Mouse (Mus musculus): ENCODE data around the gene Stard13. TPM values are rescaled to one million over a fixed set of nuclear protein-coding genes. Genes with fewer than 3 reads are reported as not detected.

Stard13 gene
- total RNA-seq, 2 experiments from 2014 or later, result 12.1 to 12.9 TPM

DNA sequence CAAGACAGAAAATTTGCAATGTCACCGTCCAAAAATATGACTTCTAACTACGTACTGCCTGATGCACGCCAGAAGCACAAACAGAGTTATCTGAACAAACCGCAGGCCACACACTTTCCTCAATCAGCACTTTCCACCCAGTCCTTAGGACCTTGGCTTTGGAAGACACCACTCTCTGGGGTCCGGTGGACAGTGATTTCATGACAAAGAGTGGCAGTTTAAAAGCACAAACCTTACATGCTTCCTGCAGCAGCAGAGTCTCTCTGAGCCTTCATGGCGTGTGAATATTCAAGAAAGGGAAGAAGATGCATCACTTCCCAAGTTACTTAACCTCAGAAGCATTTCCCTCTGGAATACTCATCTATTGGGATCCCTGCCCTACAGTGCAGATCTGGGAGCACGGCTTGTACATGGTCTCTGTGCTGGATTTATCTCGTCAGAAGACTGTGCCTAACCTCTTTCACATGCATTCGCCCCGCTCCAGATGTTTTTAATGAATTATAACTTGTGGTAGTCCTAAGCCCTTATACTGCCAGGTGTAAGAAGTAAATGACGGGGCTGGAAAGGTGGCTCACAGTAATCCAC is 49.9 kb downstream of the Stard13 start:
- DNase-seq (ENCODE audit: low spot score in 2 of 2), result no peak

DNA sequence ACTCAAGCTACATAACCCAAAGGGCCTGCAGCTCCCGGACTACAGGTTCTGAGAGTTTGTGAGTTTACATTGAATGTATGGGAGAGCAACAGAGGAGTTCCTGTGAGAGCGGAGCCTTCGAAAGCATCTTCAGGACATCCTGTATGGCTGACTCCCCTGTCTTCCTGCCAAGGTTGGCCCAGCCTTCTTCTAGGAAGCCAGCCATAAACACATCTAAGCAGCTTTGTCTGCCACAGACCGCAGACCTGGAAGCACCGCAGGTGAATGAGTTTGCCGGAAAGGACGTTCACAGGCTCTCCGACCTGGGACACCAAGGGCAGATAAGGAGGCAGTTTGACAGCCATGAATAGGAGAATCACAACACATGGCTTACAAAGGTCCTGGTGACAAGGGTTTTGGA is 52.3 kb downstream of the Stard13 start:
- no peak for DNase-seq (ENCODE audit: low spot score in 2 of 2)

DNA sequence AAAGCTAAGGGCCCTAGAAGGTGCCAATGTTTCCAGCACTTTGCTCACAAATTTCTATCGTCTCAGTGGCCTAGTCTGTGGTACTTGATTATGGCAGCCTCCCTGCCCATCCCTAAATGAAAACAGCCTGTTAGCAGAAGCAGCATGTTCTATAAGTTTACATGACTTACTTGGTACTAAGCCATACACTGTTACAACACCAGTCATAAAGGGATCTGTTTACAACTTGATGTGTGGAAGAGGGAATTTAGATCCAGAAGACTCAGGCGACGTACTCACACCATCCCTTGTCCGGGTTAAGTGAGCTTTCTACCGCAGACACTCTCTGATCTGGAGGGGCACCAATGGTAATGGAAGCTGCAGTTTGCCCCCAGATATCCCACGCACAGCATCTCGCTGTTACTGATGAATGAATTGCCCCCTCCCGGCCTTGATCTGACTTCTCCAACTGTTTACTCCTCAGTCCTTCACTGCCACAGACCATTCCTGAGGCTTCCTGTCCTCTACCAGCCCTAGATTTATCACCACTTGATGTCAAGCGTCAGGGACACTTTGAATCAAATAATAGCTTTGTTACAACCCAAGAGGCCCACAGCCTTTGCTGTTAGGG is 53.4 kb downstream of the Stard13 start:
- DNase-seq (ENCODE audit: low spot score in 2 of 2), result no peak

DNA sequence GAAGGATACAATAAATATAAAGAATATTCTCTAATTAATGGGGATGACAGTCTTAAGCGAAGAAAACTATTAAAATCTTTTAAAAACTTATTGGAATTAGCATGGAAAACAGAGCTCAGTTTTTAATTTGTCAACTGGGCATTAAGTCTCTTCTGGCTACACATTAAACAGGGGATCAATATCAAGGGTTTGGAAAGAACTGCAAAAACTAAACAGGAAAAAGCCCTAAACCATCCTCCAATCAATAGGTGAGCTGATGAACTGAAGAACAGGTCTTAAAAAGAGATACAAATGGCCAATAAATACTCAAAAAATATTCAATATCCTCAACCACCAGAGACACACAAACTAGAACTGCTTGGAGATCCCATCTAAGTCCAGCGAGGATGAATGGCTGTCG is 56.5 kb downstream of the Stard13 start:
- no peak for DNase-seq (ENCODE audit: low spot score in 2 of 2)

DNA sequence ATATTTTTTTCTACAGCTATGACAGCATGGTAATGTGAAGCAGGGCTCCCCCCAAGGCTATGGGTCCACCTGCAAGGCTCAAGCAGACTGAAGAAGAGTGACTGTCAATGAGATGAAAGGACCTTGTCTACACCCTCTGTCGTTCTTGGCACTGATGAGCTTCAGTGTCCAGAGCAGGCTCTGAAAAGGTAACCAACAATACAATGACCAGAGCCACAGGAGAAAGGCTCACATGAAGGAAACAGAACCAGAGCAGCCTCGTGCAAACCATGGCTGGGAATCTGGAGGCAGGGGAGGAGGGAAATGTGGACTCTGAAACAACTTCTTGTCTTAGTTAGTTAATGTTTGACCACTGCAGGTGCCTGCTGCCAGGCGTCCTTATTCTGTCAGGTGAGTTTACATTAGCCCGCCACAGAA is 57.7 kb downstream of the Stard13 start:
- no peak for DNase-seq (ENCODE audit: low spot score in 2 of 2)

DNA sequence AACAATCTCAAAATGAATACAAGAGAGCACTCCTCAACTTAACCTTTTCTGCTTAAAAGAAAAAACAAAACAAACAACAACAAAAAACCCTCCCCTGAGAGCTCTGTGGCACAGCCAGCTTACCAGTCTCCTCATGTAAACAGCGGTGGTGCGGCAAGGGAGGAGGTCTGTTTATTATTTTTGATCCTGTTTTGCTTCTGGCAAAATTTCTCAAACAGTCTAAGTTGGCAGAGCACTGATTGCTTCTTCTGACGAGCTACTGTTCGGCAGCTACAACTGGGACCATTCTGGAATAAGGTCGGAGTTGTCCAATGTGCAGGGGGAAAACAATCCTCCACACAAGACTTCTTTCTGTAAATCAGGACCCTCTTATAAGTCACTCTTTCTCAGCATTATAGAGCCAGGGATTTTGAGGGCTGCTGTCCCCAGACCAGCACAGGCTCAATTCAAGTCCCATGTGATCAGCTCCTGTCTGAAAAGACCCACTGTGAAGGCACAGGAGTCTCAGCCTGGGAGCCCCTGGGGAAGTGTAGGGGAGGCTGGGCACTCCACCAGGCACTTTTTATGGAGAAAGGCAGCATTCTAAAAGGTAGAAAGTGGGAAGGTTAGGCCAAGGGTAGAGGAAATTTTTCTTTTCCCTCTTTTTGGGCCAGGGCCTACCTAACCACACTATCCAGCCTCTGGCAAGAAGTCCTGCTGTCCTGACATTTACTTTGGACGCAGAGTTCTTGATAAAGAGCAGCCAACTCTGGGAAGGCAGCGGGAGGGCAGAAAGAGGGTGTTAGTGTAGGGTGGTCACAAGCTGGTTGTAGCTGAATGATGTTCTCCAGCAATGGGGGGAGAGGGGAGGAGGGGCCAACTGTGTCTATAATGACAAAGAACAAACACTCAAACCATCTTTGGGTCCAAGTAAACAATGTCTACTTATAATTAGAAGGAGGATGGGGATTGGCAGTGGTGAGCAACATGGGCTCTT is 58.9 kb downstream of the Stard13 start:
- DNase-seq (ENCODE audit: low spot score in 2 of 2), result no peak

DNA sequence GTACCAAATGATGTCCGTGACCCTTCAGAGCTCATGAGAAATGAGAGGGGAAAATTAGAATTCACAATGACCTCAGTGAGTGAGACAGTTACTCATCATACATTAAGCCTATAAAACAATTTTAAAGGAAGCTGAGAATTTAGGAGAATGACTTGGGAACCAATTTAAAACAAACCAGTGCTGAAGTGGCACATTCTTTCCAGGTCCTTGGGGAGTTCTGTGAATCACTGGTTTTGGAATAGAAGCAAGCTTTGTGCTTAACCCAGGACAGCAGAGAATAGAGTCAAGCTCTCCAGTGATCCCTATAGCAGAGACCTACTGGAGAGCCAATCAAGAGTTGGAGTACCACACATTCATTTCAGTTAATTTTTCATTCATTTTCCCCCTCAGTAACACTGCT is 59.9 kb downstream of the Stard13 start:
- DNase-seq (ENCODE audit: low spot score in 2 of 2), result no peak

DNA sequence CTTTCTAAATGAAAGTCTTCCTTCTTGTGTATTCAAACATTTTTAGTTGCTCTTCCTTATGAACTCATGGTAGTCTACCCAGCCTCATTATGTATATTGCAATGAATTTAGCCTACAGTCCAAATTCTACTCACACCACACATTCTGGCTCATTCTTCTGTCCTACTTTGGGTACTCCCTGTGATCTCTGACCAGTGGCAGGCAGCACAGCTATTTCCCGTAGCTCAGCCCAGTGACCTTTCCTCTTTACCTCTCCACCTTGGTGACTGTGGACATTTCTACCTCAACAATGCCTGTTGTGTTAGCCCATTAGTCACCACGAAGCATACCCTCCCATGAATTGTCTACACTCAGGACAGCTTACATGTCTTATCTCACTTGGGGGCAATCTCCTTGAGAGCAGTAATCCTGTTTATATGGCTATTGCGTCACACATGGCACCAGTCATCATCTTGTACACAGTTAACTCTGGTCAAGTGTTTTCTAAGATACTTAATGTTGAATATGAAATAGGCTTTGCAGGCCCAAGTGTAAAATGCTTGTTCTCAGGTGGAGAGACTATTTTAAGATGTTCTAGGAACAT is 63.4 kb downstream of the Stard13 start:
- DNase-seq (ENCODE audit: low spot score in 2 of 2), result no peak

DNA sequence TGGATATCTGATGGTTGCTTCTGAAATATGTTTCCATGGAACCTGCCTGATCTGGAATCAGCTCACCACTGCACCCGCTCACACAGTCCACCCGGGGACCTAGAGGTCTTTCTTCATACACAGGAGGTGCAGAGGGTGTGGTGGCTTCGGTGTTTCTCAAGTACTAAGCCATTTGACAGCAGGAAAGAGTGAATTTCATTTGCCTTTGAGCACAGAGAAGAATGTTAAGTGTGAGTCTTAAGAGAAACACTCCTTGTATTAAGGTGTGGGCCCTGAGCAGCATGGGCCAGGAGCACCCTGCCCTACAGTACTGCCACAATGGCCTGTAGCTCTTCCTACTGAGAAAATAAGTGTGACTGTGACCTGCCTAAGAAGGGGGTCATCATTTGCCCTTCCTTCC is 65.4 kb downstream of the Stard13 start:
- DNase-seq (ENCODE audit: low spot score in 2 of 2), result no peak

DNA sequence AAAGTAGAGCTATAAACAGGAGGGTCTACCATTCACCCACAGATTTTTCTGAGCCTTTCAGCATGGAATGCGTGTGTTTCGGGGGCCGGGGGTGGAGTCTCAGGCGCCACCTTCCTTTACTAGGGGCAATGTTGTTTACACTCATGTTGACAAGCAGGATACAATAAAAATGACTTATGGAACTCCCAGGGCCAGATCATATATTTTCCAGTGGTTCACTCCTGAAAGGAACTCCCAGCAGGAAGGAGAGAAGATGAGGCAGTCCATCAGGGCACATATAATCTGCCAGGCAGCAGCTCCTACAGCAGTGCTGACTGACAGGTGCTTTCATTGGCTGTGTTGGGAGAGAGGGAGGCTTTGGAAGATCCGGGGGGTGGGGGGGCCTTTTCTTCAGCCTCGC is 66.0 kb downstream of the Stard13 start:
- no peak for DNase-seq (ENCODE audit: low spot score in 2 of 2)

DNA sequence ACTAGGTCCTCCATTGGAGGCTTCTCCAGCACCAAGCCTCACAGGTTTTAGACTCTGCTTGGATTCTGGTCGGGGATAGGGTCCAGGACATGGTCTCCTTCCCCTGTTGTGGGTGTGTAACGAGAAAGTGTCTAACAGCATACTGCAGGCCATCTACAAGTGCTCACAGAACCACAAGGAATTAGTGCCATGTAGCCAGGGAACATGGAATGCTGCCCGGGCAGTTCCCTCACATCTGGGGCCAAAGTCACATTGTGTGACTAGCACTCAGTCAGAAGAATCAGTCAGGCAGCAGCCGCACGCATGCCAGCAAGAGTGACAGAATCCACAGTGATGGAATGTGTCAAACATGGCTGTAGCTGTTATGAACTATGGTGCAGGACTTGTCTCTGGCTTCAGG is 67.4 kb downstream of the Stard13 start:
- DNase-seq (ENCODE audit: low spot score in 2 of 2), result peak; percentile 13 to 46

DNA sequence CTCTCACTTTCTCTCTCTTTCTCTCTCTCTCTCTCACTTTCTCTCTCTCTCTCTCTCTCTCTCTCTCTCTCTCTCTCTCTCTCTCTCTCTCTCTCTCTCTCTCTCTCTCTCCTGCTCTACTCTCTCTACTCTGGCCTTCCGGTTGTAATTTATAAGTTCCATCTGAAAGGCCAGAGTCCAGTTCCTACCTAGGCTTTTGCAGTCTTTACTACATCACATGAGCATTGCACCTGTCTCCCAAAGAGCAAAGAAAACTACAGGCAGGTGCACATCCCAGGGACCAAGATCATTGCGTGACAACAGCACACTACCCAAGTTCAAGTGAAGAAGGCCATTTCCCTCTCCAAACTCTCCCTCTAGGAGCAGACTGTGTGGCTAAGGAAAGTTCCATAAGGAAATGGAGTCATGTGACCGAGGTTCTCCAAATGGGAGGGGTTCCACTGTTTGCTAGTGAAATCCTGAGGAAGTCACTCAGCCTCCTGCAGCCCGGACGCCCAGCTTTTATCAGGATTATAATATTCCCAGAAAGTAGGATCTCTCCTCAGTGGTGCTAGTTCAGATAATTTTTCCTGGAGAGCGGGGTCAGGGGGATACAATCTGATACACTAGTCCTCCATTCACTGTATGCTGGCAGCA is 68.1 kb downstream of the Stard13 start:
- no peak for DNase-seq (ENCODE audit: low spot score in 2 of 2)

DNA sequence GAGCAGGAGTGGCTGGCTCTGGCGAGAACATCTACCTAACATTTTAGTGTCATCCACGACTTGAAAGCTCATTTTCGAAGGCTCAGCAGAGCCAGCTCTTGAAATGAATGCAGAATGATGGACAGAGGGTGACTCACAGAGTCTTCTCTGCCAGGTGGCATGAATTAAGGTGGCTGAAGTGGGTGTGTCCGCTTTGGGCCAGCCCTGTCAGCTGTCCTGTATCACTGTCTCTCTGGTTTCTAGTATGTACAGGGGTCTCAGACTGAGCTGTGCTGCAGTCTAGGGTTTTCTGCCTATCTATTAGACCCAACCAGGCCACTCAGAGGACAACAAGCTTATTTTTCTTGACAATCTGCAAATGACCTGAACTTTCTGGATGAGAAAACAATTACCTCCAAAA is 68.8 kb downstream of the Stard13 start:
- DNase-seq (ENCODE audit: low spot score in 2 of 2), result no peak

DNA sequence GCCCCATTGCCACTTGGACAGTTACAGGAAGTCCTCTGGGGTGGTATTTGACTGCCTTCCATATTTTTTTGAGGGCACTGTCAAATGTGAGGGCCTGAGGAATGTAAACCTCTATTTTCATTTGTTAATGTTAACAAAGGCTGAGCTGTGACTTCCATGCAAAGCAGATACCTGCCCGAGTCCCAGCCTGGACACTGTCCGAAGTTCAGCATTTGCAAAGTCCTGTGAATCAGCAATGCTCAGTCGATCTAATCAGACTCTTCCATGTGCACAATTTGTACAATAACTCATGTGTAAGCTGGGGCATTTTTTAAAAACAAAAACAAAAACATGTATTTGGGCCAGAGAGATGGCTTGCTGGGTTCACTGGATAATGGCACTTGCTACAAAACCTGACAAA is 71.0 kb downstream of the Stard13 start:
- no peak for DNase-seq (ENCODE audit: low spot score in 2 of 2)

DNA sequence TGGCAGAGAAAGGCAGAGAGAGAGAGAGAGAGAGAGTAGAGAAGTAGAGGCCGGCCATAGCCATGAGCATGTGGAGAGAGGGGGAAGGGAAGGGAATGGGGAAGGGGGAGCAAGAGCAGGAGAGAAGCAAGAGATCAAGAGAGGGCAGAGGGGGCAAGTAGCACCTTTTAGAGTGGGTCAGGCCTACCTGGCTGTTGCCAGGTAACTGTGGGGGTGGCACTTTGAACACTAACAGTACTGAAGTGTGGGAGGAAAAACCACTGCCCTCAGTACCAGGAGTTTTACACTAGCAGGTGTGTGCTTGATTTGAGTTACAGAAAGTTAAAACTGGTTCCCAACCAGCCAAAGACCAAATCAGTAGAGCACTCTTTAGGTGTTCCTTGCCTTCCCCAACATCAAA is 78.4 kb downstream of the Stard13 start:
- DNase-seq (ENCODE audit: low spot score in 2 of 2), result no peak

DNA sequence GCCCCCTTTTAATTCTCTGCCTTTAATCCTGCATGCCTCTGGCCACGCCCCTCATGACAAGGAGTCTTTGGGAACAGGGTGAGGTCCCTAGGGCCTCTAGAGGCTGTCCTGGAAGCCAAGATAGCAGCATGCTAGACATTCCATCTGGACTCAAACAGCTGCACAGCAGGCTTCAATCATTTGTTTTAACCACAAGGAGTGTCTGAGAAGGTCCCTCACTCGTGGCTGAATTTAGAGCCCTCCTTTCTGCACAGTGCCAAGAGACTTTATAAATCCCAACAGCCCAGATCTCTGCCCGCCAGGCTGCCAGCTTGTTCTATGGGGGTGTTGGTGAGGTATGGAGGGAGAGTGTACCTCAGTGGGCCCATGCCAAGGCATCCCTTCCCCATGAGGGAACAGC is 78.9 kb downstream of the Stard13 start:
- no peak for DNase-seq (ENCODE audit: low spot score in 2 of 2)

DNA sequence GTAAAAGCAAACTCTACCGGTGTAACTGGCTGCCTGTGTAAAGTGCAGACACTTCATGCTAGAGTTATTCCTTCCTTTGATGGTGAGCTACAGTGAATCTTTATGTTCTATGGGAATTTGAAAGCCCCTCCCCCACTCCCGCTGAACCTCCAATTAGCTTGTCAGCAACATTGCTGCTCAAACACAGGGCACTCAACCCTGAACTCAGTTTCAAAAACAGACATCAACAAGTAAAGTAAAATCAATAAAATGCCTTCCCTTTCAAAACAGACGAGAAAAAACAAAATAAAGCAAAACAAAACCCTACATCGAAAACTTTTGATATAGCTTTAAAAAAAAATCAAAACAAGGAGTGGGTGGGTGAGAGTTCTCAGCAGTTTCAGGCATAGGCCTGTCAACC is 79.6 kb downstream of the Stard13 start:
- DNase-seq (ENCODE audit: low spot score in 2 of 2), result no peak

DNA sequence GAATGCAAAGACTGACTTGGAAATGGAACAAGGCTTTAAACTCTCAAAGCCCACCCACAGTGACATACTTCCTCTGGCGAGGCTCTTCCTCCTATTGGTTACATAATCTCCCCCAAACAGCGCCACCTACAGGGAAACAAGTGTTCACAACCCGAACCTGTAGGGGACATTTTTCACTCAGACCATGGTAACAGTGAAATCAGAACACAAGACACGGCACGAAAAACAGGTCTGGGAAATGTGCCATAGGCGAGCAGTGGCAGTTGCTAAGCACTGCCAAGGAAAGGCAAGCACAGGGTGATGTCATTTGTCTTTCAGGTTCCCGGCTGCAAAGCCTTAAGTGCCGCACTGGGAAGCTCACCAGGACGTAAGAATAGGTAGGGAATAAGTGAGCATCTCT is 82.1 kb downstream of the Stard13 start:
- peak in 1 of 2 experiments; percentile 7 for DNase-seq (ENCODE audit: low spot score in 2 of 2)

DNA sequence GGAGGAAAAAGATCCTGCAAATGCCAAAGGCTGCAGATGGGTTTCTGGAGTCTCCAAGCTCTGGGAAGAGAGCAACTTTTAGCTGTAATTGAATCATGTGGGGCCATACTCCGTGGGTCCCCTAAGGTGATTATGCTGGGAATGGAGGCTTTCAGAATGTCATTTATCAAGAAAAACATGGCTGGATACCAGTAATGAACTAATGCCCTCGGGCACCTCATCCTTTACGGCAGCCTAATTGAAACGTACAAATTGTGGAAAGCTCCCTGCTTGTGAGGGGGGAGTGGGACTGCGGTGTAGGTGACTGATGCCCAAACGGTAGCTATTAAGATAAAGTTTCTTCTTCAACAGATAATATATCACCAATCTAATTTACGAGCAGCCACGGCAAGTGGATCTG is 84.1 kb downstream of the Stard13 start:
- no peak for DNase-seq (ENCODE audit: low spot score in 2 of 2)

DNA sequence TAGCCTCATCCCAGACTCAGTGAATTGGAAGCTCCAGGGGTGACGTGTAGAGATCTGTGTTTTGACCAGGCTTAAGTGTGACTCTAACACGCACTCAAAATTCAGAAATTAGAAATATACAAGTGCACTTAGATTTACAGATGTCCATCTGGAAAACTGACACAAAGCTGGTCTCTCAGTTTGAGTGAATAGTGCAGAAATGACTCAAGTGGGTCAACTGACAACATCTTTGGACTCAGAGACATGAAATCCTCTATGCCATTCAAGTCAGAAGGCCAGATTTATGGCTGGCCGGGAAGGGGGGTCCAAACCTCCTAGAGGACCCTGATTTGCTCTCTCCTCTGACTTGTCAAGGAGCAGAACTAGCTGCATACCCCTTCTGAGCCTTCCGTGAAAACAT is 85.6 kb downstream of the Stard13 start:
- no peak for DNase-seq (ENCODE audit: low spot score in 2 of 2)

DNA sequence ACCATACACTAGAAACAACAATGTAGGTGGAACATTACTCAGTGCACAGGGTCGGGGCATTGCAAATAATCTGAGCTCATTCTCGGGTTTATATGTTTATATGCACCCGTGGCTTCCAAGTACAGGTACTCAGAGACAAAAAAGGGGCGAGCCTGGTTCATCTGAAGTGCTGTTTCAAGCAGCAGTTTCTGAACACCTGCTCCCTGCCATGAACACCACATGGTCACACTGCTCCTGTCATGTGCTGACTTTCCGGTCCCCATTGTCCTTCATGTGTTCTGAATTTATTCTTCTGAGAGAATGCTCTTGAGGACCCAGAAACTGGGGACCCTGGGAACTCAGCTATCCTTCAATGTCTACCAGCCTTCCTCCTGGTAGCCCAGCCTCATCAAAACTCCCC is 87.8 kb downstream of the Stard13 start:
- DNase-seq (ENCODE audit: low spot score in 2 of 2), result no peak

Data from left cerebral cortex, adult 18-20 months (tissue).